Mouse (Mus musculus): ENCODE measurements around the gene Kank1.

Kank1 gene

DNA sequence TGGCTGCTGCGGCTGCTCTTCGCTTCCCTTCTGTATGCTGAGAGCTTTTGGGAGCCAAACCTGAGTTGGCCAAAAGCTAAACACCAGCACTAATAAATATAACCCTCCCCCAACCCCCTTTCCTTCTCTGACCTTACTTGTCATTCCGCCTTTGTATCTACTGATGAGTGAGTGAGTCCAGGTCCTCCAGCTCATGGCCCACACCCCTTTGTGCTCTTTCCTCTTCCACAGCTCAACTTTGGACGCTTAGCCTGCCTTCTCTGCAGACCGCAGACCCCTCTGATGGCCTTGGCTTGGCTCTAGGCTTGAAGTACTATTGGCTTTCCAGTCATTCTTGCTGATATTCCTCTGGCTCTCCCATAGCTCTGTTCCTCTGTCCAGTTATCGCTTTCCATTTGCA lies 16.4 kb downstream of the Kank1 start:
- no peak for DNase-seq (ENCODE audit: low spot score in 2 of 2)

DNA sequence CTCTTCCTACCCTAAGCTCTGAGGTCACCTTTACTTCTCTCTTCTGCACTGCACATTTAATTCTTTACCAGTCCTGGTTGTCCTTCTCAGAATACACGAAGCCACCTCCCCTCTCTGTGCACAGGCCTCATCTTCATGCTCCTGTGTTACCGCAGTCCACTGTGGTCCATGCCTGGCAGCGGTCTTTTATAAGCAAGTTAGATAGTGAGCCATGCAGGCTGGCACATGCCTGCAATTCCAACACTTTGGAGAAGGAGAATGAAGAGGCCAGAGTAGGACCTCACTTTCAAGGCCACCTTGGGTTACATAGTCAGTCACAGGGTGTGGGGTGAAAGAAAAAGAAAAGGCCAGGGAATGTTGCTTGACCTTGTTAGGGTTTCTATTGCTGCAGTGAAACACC lies 16.9 kb downstream of the Kank1 start:
- no peak for DNase-seq (ENCODE audit: low spot score in 2 of 2)

DNA sequence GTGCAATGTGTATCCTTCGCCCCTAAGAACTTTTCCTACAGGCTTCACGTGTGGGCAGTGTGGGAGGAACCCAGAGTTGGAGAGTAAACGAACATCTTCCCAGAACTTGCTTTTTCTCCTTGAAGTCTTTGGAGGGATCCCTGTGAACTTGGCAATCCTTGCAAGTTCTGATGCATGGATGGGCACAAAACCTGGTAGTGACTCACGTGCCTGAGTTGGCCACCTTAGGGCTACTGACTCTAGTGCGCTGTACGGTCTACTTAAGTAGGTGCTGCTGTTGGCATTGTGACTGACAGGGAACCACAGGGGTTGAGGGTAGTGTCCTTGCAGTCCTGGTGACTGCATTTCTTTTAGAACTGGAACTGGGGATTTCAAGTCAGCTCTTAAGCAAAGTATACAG lies 21.5 kb downstream of the Kank1 start:
- DNase-seq (ENCODE audit: low spot score in 2 of 2): no peak

DNA sequence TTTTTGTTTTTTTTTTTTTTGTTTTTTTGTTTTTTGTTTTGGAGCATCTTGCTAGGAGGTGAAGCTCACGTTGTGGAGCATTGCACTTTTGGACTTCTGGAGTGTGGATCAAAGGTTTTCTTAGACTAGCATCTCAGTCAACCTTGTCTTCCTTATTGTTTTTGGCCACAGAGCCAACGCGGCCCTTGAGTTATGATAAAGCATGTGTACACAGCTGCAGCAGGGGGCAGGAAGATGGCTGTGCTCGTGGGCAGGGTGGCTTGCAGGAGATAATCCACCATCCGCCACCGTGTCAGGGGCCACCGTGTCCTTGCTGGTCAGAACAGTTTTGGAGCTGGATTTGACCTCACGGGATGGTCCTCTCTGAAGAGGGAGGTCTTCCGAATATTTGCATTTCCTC lies 29.4 kb downstream of the Kank1 start:
- DNase-seq (ENCODE audit: low spot score in 2 of 2): no peak

DNA sequence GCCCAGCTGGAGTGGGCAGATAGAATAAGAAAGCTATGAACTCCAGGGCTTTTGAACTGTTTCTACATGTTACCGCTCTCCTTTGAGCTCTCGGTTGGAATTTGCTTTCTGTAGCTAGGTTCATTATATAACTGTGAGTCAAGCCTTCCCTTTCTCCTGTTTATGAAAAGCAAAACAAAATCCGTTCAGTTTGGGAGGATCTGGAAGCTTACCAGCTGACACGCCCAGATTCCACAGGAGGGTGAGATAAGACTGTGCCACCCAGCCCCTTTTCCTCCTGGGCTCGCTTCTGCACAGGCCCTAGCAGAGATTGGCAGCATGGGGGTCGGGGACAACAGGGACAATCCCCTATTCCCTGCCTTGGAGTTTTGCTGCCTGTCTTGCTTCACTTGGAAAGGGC lies 30.5 kb downstream of the Kank1 start:
- no peak for DNase-seq (ENCODE audit: low spot score in 2 of 2)

DNA sequence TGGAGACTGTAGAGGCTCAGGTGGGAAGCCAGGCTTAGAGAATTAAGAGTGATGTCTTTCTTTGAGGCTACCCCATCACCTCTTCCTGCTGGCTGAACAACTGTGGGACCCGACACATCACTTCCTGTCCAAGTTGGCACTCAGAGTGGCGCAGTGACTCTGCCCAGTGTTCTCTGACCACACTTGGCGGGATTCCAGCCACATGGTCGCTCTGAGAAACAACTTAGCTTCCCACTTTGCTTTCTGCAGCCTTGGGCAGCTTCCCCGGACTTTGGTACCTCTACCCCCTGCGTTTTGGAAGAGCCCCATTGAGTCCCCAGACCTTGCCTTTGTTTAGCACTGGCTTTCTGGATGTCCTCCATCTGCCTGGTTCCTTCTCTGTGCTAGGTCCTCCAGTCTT lies 31.8 kb downstream of the Kank1 start:
- DNase-seq (ENCODE audit: low spot score in 2 of 2): peak; percentile 39 to 41

DNA sequence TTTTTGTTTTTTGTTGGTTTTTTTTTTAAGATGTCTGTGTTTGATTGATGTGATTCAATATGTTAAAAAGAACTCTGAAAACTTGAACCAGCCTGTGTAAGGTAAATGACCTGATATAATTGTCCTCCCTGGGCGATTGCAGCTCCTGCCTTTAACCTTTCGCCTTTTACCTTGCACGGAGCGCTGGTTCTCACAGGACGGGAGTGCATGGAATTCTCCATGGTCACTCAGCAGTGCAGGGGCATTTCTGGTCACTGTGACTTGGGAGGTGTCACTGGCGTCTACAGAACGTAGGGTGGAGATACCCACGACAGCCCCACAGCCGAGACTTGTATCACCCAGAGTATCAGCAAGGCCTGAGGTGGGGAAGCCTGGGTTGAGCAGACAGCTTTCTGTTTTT lies 34.8 kb downstream of the Kank1 start:
- DNase-seq (ENCODE audit: low spot score in 2 of 2): no peak

DNA sequence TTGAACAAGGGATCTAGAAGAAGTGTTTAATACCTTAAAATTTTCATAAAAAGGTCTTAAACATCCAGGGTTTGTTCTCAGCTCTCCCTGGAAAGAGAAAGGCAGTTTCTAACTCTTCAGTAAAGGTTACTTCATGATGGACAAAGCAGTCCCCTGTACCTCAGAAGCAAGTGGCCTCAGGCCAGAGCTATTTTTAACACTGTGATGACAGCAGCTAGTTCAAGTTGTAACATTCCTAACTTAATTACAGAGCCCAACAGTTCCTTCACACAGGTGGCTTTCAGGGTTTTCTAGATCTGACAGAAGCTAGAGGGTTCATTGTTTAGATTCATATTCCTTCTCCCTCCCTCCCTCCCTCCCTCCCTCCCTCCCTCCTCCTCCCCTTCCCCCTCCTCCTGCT lies 36.4 kb downstream of the Kank1 start:
- DNase-seq (ENCODE audit: low spot score in 2 of 2): no peak

DNA sequence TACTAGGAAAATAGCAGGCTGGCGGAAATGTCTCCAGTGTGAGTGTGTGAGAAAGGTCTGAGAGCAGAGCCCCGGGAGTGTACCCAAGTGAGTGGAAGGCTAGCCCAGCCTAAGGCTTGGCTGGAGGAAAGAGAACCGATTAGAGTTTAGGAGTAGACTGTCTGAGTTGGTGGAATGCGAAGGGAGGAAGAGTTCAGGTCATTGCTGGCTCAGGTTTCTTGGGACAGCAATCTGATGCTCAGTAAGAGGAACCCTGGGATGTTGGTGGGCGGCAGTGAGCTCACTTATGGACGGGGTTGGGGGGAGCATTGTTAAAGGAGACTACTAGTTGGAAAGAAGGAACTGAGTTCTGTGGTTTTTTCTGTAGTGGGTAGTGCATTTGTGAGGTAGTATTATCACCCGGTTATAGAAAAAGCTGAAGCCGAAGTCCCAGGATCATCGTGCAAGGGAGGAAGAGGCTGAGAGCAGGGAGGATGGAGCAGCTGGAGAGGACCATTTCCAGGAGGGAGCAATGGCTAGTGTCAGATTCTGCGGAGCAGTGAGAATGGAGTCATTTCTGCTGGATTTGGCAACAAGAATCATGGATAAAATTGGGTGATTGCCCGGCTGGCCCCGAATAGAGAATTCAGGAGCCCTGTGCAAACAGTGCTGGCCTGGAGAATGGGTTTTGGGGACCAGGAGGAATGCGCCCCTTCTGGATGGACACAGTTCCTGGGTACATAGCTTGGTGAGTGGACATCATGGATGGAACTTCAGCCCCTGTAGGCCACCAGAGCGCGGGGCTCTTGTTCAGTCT lies 40.0 kb downstream of the Kank1 start:
- no peak for DNase-seq (ENCODE audit: low spot score in 2 of 2)

DNA sequence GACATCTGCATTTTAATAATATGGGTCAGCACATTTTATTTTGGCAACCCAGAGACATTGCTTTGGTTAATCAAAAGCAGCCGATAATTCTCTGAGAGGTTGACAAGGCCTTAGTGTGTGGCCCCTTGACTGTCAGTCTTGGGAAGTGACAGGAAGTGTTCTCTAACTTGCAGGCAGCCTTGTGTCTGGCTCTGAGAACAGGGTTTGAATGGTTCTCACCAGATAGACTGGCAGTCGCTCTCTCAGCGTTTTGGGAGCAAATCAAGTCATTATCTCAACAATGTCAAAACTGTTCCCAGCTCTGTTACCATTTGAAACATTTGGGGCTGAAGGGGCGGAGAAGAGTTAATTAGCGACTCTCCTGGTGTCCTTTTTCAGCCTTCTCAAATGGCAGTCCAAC lies 41.0 kb downstream of the Kank1 start:
- DNase-seq (ENCODE audit: low spot score in 2 of 2): no peak

DNA sequence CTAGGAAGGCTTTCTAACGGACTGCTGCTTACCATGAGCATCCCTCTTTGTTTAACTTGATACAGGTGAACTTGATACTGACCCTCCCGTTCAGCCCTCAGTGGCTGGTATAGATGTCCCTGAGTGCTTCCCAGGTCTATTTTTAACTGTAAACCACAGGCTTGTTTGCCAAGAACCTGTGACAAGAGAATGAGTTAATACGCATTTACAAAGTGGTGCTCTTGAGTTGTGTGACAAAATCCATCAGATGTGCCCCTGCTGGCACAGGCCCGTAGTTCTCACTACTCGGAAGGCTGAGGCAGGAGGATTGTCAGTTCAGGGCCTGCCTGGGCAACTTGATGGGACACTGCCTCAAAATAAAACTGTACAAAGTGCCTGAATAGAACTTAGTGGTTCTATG lies 42.8 kb downstream of the Kank1 start:
- no peak for DNase-seq (ENCODE audit: low spot score in 2 of 2)

DNA sequence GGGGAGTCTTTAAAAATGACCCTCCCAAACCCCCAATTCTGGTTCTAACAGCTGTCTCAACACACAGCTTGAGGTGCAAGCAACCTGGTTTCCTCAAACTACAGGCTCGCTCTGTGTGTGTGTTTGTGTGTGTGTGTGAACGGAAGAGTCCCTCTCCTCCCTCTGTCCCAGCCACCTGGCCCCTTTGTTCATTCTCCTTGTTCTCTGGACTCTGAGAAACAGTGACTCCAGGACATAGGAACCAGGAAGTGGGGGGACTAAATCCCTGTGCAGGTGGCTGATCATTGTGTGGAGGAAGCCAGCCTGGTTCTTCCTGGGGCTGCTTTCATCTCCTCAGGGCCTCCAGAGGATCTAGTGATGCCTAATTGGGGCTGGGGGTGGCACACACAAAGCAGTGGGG lies 46.9 kb downstream of the Kank1 start:
- DNase-seq (ENCODE audit: low spot score in 2 of 2): no peak

DNA sequence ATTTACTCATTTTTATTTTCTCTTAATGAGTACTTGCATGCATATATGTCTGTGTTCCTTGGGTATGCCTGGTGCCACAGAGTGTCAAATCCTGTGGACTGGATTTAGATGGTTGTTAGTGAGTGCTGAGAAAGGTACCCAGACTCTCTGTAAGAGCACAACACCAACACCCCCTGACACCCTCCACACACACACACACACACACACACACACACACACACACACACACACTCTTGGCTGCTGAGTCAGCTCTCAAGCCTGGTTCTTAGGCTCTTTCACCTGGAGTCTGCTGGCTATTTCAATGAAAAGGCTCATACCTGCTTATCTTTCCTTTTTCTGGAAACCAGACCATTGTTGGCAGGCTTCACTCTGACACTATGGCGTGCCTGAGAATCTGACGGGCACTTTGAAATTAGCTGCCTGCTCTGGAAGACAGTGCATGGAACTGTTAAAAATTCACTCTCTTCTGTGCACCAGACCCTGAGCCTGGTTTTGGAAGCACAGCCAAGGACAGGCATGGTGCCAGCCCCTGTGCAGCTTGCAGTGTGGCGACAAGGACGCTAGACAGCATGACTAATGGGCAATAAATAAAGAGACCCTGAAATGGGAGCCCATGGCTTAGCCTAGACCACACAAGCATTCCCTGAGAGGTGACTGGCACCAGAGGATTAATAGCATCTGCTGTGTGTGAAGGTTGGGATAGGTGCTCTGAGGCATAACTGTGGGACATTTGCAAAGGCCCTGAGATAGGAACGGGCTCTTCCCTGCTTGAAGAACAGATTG lies 49.2 kb downstream of the Kank1 start:
- DNase-seq (ENCODE audit: low spot score in 2 of 2): peak; percentile 32 to 56

DNA sequence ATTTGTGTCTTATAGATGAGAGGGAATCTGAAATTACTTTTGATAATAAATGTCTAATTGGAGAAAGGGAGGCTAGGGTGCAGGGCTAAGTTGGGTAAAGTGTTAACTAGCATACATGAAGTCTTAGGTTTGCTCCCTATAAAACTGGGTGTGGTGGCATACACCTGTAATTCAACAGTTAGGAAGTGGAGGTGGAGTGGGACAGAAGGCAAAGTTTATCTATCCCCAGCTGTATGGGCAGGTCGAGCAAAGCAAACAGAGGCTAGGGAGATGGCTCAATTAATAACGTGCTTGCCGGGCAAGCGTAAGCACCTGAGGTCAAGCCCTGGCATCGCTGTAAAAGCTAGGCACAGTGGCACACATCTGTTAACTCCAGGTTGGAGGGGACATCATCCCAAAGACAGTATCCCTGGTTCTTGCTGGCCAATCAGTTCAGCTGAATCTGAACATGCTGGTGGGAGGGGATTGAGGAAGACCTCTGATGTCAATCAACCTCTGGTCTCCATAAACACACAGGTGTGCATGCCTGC lies 54.3 kb downstream of the Kank1 start:
- no peak for DNase-seq (ENCODE audit: low spot score in 2 of 2)

DNA sequence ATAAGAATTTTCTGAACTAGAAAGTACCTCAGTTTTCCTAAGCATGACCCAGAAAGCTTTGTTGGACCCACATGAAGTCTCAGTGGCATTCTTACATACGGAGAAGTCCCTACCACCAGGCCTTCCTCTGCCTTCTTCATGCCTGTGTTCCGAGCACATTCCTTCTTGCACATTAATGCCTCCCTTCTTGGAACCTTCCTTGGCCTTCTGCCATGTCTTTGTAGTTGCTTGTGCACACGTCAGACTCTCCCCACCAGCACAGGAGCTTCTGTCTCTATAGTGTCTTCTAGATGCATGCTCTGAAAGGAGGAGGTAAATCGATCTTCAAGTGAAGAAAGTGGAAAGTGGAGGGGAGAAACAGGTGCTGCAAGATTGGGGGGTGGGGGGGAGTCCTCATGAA lies 58.4 kb downstream of the Kank1 start:
- no peak for DNase-seq (ENCODE audit: low spot score in 2 of 2)

DNA sequence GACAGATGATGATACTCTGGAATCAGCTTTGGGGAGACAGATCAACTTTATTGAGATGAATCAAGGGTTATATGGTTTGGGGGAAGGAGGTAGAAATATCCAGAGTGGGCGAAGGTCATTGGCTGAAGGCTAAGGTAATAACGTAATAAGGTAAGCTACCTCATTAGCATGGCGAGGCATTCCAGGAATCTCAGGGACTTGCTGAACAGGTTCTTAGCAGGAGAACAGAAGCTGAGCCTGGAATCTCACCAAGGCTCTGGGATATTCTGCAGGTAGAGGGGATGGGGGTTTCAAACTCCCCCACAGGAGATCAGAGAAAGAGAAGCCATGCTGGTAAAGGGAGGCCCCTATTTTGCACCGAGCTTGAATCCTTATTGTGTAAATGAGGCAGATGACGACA lies 60.5 kb downstream of the Kank1 start:
- no peak for DNase-seq (ENCODE audit: low spot score in 2 of 2)

DNA sequence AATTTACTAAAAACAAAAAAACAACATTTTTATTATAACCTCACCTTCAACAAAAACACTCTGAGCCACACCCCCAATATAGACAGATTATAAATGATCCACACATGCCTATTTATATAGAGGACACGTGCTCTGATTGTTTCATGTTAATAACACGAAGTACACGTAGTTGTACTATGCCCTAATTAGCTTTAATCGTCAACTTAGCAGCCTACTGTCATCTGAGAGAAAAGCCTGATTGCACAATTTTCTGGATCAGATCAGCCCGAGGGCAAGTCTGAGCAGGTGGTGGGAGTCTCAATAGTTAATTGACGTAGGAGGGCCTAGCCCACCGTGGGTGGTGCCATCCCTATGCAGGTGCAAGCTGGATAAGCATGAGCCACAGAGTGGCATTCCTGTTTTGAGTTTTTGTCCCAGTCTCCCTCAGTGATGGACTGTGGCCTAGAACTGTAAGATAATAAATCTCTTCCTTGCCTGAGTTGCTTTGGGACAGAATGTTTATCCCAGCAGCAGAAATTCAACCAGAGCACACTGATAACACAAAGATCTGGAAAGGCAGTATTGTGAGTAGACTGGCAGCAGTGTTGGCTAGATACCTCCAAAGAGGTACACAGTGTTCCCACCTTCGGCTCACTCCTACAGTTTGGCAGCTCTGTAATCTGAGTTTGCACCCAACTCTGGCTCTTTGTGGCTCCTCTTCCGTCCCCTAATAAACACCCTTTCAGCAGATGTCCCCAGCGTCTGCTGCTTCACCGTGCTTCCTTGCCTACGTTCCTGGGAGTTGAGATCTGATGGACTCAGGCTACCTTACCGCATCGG lies 63.3 kb downstream of the Kank1 start:
- no peak for DNase-seq (ENCODE audit: low spot score in 2 of 2)

DNA sequence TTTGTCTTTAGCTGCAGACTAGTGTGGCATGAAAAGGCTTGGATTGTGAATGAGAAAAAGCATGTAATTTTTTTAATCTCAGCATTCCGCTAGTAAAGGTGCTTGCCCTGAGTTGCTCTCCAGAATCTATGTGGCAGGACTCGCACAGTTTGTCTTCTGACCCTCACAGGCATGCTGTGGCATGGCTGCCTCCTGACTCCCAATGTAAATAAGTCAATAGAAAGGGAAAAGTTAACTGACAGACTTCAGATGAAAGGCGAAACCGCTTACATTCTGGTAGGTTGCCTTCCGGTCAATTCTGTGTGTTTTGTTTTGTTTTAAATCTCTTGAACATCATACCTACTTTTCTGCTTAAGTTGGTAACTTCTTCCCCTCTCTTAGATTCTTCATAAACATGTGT lies 64.4 kb downstream of the Kank1 start:
- DNase-seq (ENCODE audit: low spot score in 2 of 2): no peak

DNA sequence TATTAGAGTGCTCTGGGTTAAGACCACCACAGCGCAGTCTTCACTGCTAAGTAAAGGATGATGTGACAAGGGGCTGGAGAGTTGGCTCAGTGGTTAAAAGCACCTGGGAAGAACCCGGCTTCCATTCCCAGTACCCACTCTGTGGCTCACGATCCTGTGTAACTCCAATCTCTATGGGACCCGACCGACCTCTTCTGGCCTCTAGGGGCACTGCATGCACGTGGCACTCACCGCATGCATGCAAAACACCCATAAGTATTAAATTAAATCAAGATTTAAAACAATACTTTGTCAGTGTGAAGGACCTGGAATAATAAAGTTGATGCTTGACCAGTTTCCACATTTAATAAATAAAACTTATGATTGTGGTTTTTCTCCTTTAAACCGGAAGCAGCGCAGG lies 69.5 kb downstream of the Kank1 start:
- no peak for DNase-seq (ENCODE audit: low spot score in 2 of 2)

DNA sequence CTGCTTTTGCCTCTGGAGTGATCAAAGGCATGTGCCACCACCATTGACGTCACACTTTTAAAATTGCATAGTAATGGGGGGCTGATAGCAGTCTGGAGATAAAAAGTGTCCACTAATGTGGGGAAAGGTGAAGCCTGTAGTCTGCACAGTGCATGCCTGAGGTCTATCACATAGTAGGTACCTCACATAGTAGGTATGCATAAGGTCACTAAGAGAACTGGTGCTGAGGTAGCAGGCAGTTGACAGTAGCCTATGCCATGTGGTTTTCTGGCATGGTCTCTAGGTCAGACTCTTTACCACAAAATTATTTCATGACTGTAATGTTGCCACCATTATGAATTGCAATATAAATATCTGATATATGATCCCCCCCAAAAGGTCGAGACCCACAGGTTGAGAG lies 71.4 kb downstream of the Kank1 start:
- DNase-seq (ENCODE audit: low spot score in 2 of 2): no peak

DNA sequence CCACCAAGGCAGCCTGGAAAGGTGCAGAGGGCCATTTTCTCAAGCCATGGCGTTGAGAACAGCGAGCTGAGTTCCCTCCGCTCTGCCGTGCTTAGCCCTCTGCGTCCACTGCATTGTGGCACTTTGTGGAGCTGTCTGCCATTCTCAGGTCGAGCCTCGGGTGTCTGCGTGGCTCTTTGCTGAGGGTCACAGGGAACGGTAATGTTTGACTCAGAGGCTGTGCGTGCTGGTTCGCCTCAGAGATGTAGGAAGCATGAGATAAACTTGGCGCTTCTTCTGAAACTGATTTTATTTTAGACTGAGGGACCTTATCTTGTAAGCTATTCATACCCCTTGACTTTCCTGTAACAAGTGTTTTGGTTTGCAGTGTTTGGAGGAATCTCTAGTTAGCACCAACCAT lies 72.0 kb downstream of the Kank1 start:
- no peak for DNase-seq (ENCODE audit: low spot score in 2 of 2)

DNA sequence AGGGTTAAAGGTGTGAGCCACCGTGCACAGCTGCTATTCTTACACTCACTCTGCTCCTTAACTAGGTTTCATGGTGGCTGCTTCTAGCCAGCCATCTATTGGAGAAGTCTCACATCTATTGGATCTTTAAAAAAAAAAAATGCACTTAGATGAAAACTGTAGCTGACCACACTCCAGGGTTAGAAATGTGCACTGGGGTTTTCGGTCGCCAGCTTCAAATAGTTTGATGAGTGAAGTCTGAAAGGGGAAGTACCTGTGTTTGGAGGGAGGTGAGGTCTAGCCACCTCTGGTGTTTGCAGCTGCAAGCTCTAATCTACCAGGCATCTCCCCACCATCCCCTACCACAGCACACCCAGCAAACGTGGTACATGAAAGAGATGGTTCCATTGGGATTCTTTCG lies 74.2 kb downstream of the Kank1 start:
- no peak for DNase-seq (ENCODE audit: low spot score in 2 of 2)
